Mouse (Mus musculus) spleen, postnatal 36 days (tissue): ENCODE data around the gene Sipa1l3.

ENCODE experiments used
- DNase-seq, 2 experiments: peaks; one replicate each; pipeline ENCODE4 v3.0.0; 2022; ENCODE audit warnings: low spot score in 2 of 2, mixed read lengths in 1 of 2

The Sipa1l3 gene

GRCm38 (mm10) chr7:29505337-29506318 lies 12.8 kb downstream of the Sipa1l3 start:
- DNase-seq: no peak

- no peak for DNase-seq
These were observed 13.7 kb downstream of the Sipa1l3 start for GRCm38 (mm10) chr7:29504683-29505290.

- DNase-seq: no peak
These were observed 14.8 kb downstream of the Sipa1l3 start for GRCm38 (mm10) chr7:29503616-29504015.

GRCm38 (mm10) chr7:29501214-29501613 lies 17.2 kb downstream of the Sipa1l3 start:
- DNase-seq: no peak

- no peak for DNase-seq
These were observed 19.4 kb downstream of the Sipa1l3 start for GRCm38 (mm10) chr7:29499071-29499470.

GRCm38 (mm10) chr7:29496953-29497590 lies 21.4 kb downstream of the Sipa1l3 start:
- DNase-seq: no peak

- no peak for DNase-seq
These were observed 22.1 kb downstream of the Sipa1l3 start for GRCm38 (mm10) chr7:29496332-29496731.

GRCm38 (mm10) chr7:29495880-29496279 lies 22.6 kb downstream of the Sipa1l3 start:
- no peak for DNase-seq

- DNase-seq: no peak
These were observed 23.6 kb downstream of the Sipa1l3 start for GRCm38 (mm10) chr7:29494854-29495253.

- no peak for DNase-seq
These were observed 24.4 kb downstream of the Sipa1l3 start for GRCm38 (mm10) chr7:29494015-29494414.

GRCm38 (mm10) chr7:29492992-29493391 lies 25.4 kb downstream of the Sipa1l3 start:
- DNase-seq: no peak

- DNase-seq: peak; percentile 9 to 33
These were observed 26.6 kb downstream of the Sipa1l3 start for GRCm38 (mm10) chr7:29491861-29492260.

- no peak for DNase-seq
These were observed 27.0 kb downstream of the Sipa1l3 start for GRCm38 (mm10) chr7:29491471-29491755.

- DNase-seq: no peak
These were observed 27.6 kb downstream of the Sipa1l3 start for GRCm38 (mm10) chr7:29490704-29491470.

GRCm38 (mm10) chr7:29489851-29490250 lies 28.6 kb downstream of the Sipa1l3 start:
- no peak for DNase-seq

GRCm38 (mm10) chr7:29489364-29489763 lies 29.1 kb downstream of the Sipa1l3 start:
- no peak for DNase-seq

GRCm38 (mm10) chr7:29486753-29487152 lies 31.7 kb downstream of the Sipa1l3 start:
- DNase-seq: no peak

GRCm38 (mm10) chr7:29485721-29486120 lies 32.7 kb downstream of the Sipa1l3 start:
- DNase-seq: no peak

GRCm38 (mm10) chr7:29483556-29483955 lies 34.9 kb downstream of the Sipa1l3 start:
- no peak for DNase-seq

GRCm38 (mm10) chr7:29481345-29482155 lies 36.9 kb downstream of the Sipa1l3 start:
- no peak for DNase-seq
